Mouse (Mus musculus) left cerebral cortex, adult 11 months (tissue): Measurements from ENCODE around the gene Slc6a3.
A peak's percentile ranks its signal among the peaks of the same experiment; 100 is the strongest.

Experiments
- DNase-seq: peaks from one replicate; pipeline ENCODE4 v3.0.0; 2022; ENCODE audit warnings: low spot score

Gene Slc6a3

DNA sequence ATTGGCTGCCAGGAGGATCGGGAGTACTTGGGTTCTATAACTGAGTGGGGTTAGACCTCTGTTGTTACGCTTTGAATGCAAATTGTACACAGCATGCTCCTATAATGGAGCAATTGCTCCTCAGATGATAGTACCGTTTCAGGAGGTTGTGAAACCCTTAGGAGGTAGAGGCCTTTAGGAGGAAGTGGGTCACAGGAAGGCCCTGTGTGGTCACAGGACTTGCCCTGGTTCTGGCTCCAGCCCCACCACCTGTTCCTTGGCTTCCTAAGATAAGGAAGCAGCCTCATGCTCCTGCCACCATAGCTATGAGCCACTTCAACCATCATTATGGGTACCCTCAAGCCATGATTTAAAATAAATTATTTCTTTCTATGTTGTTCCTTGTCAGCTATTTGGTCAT, 54.9 kb downstream of the Slc6a3 start:
- DNase-seq, result no peak

DNA sequence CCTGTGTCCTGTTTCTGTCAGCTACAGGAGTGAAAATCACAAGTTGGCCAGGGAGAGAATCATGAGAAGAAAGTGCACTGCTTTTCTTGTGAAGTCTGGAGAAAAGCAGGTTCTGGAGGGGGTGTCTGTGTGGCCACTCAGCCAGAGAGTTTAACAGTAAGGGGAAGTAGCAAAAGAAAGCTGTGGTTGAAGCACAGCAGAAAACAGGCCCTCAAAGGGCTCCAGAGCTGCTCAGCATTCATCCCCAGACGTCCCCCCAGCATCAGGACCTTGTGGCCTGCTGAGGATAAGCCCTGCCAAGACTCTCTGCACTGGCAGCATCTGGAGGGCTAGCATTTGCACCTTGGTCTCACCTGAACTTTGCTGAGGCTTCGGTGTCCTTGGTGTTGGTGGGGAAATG, 56.0 kb downstream of the Slc6a3 start:
- DNase-seq, result no peak

DNA sequence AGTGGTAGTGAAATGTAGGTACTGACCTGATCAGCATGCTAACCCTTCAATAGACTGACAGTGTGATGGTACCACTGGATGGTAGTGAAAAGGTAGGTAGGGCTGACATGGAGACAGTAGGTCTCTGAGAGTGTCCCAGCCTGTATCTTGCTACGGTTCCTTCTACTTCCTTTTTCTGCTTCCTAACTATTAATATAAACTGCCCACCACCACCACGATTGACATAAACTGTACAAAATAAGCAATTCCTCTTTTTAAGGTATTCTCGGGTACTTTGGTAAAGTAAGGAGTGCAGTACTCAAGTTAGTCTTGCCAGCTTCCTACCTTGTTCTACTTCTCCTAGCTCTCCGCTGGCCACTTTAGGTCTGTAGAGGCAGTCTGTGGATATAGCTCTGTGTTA, 59.7 kb downstream of the Slc6a3 start:
- no peak for DNase-seq

DNA sequence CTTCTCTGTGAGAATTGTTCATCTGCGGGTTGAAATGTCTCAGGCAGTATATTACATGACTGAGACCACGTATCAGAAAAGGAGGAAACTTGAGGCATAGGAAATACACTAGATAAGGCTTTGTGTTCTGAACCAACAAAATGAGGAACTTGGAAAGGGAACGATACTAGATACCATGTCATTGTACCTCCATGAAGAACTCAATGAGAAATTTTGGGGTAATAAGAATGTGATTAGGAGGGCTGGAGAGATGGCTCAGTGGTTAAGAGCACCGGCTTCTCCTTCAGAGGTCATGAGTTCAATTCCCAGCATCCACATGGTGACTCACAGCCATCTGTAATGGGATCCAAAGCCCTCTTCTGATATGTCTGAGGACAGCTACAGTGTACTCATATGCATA, 63.7 kb downstream of the Slc6a3 start:
- DNase-seq, result no peak

DNA sequence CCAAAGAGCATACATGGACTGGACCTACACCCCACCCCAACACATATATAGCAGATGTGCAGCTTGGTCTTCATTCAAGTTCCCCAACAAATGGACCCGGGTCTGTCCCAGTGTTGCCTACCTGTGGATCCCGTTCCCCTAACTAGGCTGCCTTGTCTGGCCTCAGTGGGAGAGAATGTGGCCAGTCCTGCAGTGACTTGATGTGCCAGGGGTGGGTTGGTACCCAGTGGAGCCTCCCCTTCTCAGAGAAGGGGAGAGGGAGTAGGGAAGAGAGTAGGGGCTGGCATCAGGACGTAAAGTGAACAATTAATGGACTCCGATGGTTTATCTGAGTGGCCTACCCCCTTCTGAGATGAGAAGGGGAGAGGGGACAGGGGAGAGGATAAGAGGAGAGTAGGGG, 66.5 kb downstream of the Slc6a3 start:
- DNase-seq, result no peak

DNA sequence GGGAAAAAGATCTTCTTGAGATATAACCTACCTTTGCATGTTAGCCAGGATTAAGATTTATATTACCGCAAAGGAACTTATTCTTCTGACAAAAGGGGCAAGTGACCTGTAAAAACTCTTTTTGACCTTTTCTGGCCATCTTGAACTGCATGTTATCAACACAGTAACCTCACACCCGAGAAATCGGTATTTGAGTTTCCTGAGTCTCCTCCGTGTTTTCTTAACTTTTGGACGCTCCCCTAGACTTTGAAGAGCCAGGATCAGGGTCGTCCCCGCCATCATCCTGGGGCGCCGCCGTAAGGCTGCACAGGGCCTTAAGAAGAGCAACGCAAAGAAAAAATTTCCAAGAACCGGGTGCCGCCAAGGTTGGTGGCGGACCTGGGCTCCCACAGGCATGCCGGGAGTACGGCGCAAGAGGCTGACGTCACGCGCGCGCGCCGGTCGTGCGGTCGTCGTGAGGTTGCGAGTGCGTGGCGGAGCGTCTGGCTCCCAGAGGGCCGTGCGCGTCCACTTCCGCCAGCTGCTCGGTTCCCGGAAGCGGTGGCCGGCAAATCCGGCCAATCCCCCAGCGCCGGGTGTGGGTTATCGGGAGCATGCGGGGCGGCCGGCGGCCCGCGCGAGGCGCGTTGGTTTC, 67.1 kb downstream of the Slc6a3 start, which contains the start of gene Clptm1l:
Clptm1l (plus strand) TSS at position 485 of the 634 bp plus-strand sequence.
- peak; percentile 95 for DNase-seq

DNA sequence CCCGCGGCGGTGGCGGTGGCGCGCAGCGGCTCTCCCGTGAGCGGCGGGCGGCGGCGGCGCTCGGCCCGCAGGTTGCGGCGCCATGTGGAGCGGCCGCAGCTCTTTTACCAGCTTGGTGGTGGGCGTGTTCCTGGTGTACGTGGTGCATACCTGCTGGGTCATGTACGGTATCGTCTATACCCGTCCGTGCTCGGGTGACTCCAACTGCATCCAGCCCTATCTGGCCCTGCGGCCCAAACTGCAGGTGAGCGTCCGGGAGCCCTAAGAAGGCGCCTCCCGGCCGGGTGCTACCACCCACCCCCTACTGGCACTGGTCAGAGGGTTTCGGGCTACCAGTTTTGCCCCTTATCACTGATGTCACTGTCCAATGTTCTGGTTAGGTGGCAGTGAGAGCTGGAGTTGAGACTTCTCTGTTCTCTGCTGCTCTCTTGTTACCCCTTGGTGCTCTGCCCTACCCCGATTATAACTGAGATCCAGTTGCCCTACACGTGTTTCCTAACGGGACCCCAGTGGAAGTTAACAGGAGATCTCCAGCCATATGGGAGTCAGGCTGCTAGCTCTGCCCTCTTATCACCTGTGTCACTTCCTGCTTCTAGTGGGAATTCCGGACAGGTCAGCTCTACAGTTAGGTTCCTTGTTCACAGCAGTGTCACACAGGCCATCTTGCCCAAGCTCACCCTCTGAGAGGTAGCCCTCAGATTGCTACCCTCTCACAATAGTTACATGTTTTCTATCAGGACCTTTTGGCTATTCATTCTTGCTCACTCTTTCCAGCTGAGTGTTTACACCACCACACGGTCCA, 67.8 kb downstream of the Slc6a3 start:
- no peak for DNase-seq

DNA sequence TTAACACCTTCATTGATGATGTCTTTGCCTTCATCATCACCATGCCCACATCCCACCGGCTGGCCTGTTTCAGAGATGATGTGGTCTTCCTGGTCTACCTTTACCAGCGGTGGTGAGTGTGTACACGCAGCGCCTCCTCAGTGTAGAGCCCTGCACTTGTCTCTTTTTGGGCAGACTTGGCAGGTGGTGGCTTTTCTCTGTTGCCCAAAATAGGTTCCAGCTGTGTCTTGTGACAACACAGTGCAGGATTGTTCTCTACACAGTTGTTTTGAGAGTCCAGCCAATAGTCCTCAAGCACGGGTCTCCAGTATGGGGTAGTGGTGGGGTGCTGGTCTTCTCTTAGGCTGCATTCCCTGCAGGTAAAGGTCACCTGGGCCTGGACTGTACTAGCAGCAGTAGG, 81.9 kb downstream of the Slc6a3 start:
- no peak for DNase-seq

DNA sequence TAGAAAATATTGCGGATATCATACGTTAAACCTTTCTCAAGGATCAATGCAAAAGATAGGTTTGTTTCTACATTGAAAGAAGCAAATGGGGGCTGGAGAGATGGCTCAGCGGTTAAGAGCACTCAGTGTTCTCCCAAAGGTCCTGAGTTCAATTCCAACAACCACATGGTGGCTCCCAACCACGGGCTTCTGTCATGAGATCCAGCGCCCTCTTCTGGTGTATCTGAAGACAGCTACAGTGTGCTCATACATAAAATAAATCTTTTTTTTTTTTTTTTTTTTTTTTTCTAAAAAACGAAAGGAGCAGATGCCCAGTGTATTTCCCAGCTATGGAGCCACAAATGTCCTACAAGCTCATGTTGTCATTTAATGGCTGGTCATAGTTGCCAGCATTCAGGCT, 84.1 kb downstream of the Slc6a3 start:
- no peak for DNase-seq

DNA sequence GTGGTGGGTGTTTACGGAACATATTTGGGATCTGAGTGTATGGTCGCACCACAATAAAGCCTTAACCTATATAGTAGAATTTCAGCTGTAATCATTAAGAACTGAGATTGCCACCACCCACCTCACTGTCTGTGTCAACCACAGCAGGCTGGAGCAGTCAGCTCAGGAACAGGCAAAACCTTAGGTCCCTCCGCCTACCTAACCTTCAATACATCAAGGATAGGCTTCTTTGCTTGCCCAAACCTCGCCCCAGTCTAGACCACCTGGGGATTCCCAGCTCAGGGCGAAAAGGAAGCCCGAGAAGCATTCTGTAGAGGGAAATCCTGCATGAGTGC, 89.8 kb downstream of the Slc6a3 start:
- DNase-seq, result no peak

DNA sequence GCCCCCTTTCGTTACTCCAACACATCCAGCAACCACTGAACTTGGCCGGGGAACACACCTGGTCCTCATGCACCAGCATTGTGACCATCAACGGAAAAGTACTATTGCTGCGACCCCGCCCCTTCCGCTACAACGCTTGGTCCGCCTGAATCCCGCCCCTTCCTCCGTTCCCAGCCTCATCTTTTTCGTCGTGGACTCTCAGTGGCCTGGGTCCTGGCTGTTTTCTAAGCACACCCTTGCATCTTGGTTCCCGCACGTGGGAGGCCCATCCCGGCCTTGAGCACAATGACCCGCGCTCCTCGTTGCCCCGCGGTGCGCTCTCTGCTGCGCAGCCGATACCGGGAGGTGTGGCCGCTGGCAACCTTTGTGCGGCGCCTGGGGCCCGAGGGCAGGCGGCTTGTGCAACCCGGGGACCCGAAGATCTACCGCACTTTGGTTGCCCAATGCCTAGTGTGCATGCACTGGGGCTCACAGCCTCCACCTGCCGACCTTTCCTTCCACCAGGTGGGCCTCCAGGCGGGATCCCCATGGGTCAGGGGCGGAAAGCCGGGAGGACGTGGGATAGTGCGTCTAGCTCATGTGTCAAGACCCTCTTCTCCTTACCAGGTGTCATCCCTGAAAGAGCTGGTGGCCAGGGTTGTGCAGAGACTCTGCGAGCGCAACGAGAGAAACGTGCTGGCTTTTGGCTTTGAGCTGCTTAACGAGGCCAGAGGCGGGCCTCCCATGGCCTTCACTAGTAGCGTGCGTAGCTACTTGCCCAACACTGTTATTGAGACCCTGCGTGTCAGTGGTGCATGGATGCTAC, 90.4 kb downstream of the Slc6a3 start, which contains the start of gene Tert:
Tert (plus strand) TSS at position 167 of the 805 bp plus-strand sequence.
- no peak for DNase-seq
